Mouse (Mus musculus) cerebellum, postnatal 36 days (tissue): ENCODE results near the gene Gm42906.

Source experiments
- DNase-seq, 2 experiments: peaks; one replicate each; pipeline ENCODE4 v3.0.0; 2021 to 2022; ENCODE audit warnings: mixed read lengths in 2 of 2

Gm42906 gene

GRCm38 (mm10) chr5:151018959-151019358, 409.0 kb downstream of the Gm42906 start:
- DNase-seq, result no peak

GRCm38 (mm10) chr5:151018450-151018849, 409.5 kb downstream of the Gm42906 start:
- no peak for DNase-seq
